Mouse (Mus musculus) hindbrain, embryonic 14.5 days (tissue): ENCODE results near the gene Cops7b. TPM values are rescaled to one million over a fixed set of nuclear protein-coding genes. Genes with fewer than 3 reads are reported as not detected.

Experiments
- ATAC-seq: fragments of 200-750 bp; cut with Nextera tagmentation; 2 replicates; pipeline ENCODE4 v1.8.0; 2017; ENCODE audit warnings: moderate number of reproducible peaks, mild to moderate bottlenecking, moderate TSS enrichment, moderate library complexity; ENCODE audit not compliant: low FRiP score
- DNase-seq: peaks from one replicate; pipeline ENCODE4 v3.0.0-alpha.2; 2015; ENCODE audit warnings: low spot score
- H3K27ac ChIP-seq: fragments of 300-500 bp; sonication (generic); 2 replicates; pipeline ENCODE4 v1.5.1; 2014; ENCODE audit warnings: mild to moderate bottlenecking, moderate library complexity
- H3K27me3 ChIP-seq: fragments of 300-500 bp; sonication (generic); 2 replicates; pipeline ENCODE4 v1.6.1; 2014; ENCODE audit warnings: mild to moderate bottlenecking, low read length, mixed read lengths; ENCODE audit not compliant: control insufficient read depth, insufficient read depth
- H3K36me3 ChIP-seq: fragments of 300-500 bp; sonication (generic); replicated peaks from 2 replicates; pipeline ENCODE4 v1.6.1; 2014; ENCODE audit not compliant: control insufficient read depth, insufficient read depth
- H3K4me1 ChIP-seq: fragments of 300-500 bp; sonication (generic); replicated peaks from 2 replicates; pipeline ENCODE4 v1.6.1; 2014; ENCODE audit warnings: antibody characterized with exemption, low read length, mixed read lengths; ENCODE audit not compliant: control insufficient read depth, insufficient read depth
- H3K4me2 ChIP-seq: fragments of 300-500 bp; sonication (generic); replicated peaks from 2 replicates; pipeline ENCODE4 v1.6.1; 2014; ENCODE audit warnings: mild to moderate bottlenecking, moderate library complexity
- H3K4me3 ChIP-seq: fragments of 300-500 bp; sonication (generic); replicated peaks from 2 replicates; pipeline ENCODE4 v1.5.1; 2014; ENCODE audit warnings: mild to moderate bottlenecking, low read length
- H3K9ac ChIP-seq: fragments of 300-500 bp; sonication (generic); 2 replicates; pipeline ENCODE4 v1.6.1; 2014
- H3K9me3 ChIP-seq: fragments of 300-500 bp; sonication (generic); 2 replicates; pipeline ENCODE4 v1.6.1; 2016; ENCODE audit warnings: low read length; ENCODE audit not compliant: control insufficient read depth
- WGBS: fragments of 180-500 bp; shearing (Covaris S2); extraction: QIAGEN DNeasy Blood & Tissue Kit; methylation state at CpG from one replicate; pipeline ENCODE4 v1.1.7; 2014; 5-methylcytosine and 5-hydroxymethylcytosine counted together
- polyA plus RNA-seq: library from polyadenylated mRNA; unstranded; fragments of >200 nt; fragmentation: Nextera tagmentation; extraction: Ambion mirVana; gene quantifications from 2 replicates; pipeline ENCODE4 v1.2.1, GENCODE M21; 2014

Cops7b gene
- polyA plus RNA-seq, 1 experiment from 2014 or later = 50.5 TPM

DNA sequence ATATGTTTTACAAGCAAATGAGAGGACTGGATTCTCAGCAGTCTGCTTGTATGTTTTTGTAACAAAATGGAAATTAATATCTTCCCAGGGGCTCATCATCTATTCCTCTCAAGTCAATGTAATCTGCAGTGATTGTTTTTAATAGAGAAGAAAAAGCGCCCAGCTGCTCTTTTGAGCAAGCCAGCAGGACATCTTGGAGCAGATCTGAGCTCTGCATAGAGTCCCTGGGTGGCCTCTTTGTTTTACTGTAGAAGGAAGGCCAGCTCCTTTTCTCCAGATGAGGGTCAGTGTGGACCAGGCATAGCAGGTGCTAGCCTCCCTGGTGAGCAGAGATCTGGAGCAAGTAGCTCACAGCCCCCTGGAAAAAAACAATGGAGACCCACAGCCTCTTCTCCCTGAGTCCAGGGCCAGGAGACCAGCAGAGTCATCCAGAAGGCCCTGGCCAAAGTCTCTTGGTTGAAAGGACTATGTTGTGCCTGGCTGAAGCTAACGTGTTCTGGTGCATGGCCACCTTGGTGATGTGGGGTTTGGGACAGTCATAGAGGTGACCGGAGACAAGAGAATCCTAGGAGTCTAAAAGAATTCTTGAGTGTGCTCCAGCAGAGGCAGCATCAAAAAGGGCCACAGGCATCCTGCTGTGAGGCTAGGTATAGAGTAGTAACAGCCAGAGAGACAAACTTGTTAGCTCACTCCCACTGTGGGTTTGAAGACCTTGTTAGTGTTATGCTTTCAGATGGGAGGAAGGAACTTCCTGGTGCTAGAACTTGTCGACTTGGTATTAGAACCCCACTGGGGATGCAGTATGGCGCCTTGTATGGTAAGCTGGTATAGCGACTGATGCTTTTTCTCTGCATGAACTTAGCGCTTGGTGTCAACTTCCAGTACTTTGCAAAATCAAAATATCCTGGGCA lies 51.4 kb downstream of the Cops7b start:
- Histone ChIP-seq H3K27me3 (no peaks in the 10 kb centered on the region), H3K4me1 (0 out of 2 replicates have a peak, but pooled peaks cover 4% of the 10 kb centered on the region), H3K36me3 (no peaks in the 10 kb centered on the region), H3K9me3 (no peaks in the 10 kb centered on the region), H3K9ac (no peak overlapping the region), H3K4me2 (peak overlapping the region; percentile 40), H3K4me3 (no peak overlapping the region), H3K27ac (peak overlapping the region; percentile 71)
- no peak for DNase-seq
- ATAC-seq = no peak; the same call in 1 of the 2 replicates
- WGBS = 52% methylated on average over 7 of the region's 7 CpGs

DNA sequence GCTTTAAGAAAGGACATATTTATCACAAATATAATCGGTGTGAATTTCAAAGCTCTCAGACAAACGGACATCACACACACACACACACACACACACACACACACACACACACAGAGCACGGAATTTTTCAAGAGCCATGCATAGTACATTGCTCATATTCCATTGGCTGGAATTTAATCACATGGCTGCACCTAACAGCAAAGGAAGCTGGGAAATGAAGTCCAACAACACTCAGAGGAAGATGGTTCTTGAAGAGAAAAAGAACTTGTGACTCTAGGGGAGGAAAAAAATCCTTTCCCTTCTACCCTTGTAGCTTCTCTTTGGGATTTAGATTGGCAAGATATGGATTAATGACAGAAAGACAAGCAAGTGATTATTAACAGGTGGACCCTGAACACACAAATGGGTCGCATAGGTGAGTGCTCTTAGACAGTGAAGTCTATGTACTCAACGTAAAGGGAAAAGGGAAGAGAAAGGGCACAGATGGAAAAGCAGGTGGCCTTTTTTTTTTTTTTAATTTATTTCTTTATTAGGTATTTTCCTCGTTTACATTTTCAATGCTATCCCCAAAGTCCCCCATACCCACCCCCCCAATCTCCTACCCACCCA lies 52.2 kb downstream of the Cops7b start:
- Histone ChIP-seq H3K4me2 (peak overlapping the region; percentile 40), H3K4me1 (0 out of 2 replicates have a peak, but pooled peaks cover 4% of the 10 kb centered on the region), H3K27ac (no peak overlapping the region), H3K9ac (no peak overlapping the region), H3K9me3 (no peaks in the 10 kb centered on the region), H3K4me3 (no peak overlapping the region), H3K36me3 (no peaks in the 10 kb centered on the region), H3K27me3 (no peaks in the 10 kb centered on the region)
- WGBS = 53% methylated on average over 6 of the region's 6 CpGs
- ATAC-seq = peak; percentile 87
- DNase-seq = peak; percentile 74

DNA sequence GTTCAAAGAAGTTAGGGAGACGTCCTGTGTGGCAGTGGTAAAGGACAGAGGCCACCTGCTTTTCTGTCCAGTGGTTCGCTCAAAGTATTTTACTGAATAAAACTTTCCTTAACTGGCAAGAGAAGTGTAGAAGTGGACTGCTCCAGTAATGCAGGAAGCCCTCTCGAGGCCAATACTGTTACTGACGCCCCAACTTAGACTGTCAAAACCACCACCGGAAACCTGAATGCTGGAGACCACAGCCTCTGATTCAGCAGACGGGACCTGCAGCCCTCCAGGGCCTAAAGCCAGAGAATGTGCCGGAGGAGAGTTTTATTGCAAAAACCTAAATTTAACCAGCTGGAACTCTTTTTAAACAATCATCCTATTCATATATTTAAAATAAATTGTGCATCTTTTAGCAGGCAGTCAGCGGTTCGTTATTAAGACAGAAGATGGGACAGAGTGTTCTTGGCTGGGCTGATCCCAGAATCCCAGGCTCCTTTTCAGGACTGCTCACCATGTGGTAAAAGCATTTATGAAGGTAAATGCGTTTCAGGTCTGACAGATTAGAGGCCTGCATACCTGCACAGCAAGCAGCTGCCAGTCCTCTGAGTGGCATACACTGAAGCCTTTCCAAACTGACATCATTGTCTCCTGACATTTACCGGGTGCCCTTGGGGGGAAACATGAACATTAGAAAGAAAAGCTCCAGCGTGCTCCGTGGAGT lies 60.6 kb downstream of the Cops7b start:
- Histone ChIP-seq H3K27me3 (no peaks in the 10 kb centered on the region), H3K27ac (no peak overlapping the region), H3K9ac (no peak overlapping the region), H3K36me3 (no peaks in the 10 kb centered on the region), H3K4me2 (no peak overlapping the region), H3K9me3 (no peaks in the 10 kb centered on the region), H3K4me1 (no peaks in the 10 kb centered on the region), H3K4me3 (no peak overlapping the region)
- no peak for ATAC-seq
- DNase-seq = no peak
- 75% methylated on average over 13 of the region's 13 CpGs for WGBS

DNA sequence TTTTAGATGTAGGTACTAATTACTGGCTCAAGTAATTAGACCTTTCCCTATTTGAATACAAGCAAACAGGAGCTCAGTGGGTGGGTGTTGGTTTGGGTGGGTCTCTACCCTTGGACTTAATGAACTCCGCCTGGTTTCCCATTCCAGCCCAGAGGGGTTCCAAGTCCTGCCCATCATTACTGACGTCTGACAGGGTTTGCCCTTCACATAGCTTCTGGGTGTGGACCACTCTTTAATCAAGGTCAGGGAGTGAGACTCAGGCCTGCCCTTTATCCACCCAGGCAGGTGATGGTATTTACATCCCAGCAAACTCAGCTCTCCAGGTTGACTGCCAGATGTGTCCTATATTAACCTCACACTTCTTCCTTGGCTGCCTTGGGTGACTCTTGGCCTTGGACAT lies 64.8 kb downstream of the Cops7b start:
- Histone ChIP-seq H3K9ac (no peak overlapping the region), H3K9me3 (no peaks in the 10 kb centered on the region), H3K4me1 (no peaks in the 10 kb centered on the region), H3K4me2 (no peak overlapping the region), H3K4me3 (no peak overlapping the region), H3K27ac (no peak overlapping the region), H3K36me3 (no peaks in the 10 kb centered on the region), H3K27me3 (no peaks in the 10 kb centered on the region)
- no peak for DNase-seq
- no peak for ATAC-seq
- WGBS = 56% methylated on average over 2 of the region's 2 CpGs

DNA sequence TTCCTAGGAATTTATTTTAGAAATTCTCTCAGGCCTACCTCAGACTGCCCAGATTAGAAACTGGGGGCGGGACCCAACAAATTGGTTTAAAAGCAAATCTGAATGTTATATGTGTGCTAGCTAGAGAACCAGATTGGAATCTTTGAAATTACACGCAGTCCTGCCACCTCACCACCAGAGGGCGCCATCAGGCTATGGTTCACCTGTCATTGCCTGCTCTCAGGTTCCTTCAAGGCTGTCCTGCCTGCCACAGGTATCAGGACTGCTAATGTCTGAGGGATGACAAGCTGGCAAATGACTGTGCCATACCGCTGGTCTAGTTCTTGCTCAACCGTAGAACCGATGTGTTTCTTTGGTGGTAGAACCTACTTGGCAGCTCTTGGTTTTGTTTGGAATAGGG lies 67.6 kb downstream of the Cops7b start:
- Histone ChIP-seq H3K9me3 (no peaks in the 10 kb centered on the region), H3K27me3 (no peaks in the 10 kb centered on the region), H3K4me3 (no peak overlapping the region), H3K4me2 (no peak overlapping the region), H3K27ac (no peak overlapping the region), H3K36me3 (no peaks in the 10 kb centered on the region), H3K4me1 (no peaks in the 10 kb centered on the region), H3K9ac (no peak overlapping the region)
- WGBS = 15% methylated on average over 6 of the region's 6 CpGs
- peak; percentile 80 for DNase-seq
- no peak for ATAC-seq

DNA sequence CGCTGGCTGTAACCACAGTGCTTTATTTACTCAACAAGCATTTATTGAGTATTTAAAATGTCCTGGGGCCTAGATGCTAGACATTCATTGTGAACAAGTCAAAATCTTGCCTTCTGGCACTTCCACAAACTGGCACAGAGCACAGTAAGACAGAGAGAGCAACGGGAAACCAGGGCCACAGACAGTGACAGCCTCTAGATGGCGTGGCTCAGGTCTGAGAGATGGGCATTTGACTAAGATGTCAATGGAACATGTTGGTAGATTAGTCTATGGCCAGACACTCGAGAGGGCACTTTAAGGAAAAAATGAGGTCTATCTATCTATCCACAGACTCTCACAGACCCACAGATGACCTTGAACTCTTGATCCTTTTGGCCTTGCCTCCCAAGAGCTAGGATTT lies 70.0 kb downstream of the Cops7b start:
- no peaks in the 10 kb centered on the region for H3K9me3 ChIP-seq
- no peak for ATAC-seq
- no peaks in the 10 kb centered on the region for H3K36me3 ChIP-seq

DNA sequence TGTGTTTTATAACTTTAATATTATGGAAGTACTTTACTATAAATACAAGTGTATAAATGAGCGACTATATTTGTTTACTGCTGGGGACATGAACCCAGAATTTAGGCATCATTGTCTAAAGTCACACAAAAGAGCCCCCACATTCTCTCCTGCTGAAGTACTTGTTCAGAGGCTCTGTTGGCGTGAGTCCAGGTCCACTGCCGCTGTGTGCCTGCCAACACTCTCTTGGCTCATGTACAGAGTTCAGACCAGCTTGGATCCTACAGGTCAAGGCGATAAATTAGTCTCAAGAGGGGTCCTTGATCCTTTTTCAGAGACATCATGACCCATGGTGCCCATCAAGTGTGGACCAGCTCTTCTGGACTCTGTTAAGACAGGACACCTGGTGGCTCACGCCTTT lies 74.4 kb downstream of the Cops7b start:
- H3K9me3 ChIP-seq = no peaks in the 10 kb centered on the region
- H3K36me3 ChIP-seq = no peaks in the 10 kb centered on the region
- H3K27ac ChIP-seq = no peak overlapping the region
- no peak overlapping the region for H3K4me2 ChIP-seq
- no peaks in the 10 kb centered on the region for H3K4me1 ChIP-seq
- DNase-seq (no peak), ATAC-seq (no peak)
- no peaks in the 10 kb centered on the region for H3K27me3 ChIP-seq
- H3K9ac ChIP-seq = no peak overlapping the region
- 72% methylated on average over 5 of the region's 5 CpGs for WGBS
- no peak overlapping the region for H3K4me3 ChIP-seq

More for the DNA sequence above, 70.0 kb downstream of the Cops7b start:
- Histone ChIP-seq H3K4me1 (no peaks in the 10 kb centered on the region), H3K4me3 (no peak overlapping the region), H3K9ac (no peak overlapping the region), H3K27me3 (no peaks in the 10 kb centered on the region), H3K27ac (no peak overlapping the region), H3K4me2 (no peak overlapping the region)
- 54% methylated on average over 4 of the region's 4 CpGs for WGBS
- DNase-seq = no peak
